Mouse (Mus musculus): ENCODE measurements around the gene Snrpd2. TPM values are rescaled to one million over a fixed set of nuclear protein-coding genes. Genes with fewer than 3 reads are reported as not detected.

Gene Snrpd2
- polyA plus RNA-seq, 1 experiment from 2014 or later = 135 TPM

GRCm38 (mm10) chr7:19166990-19167389 is 17.5 kb downstream of the Snrpd2 start:
- Histone ChIP-seq H3K9me3 (no peaks in the 10 kb centered on the region), H3K4me3 (no peak overlapping the region), H3K4me1 (peaks cover 43% of the 10 kb centered on the region), H3K36me3 (no peaks in the 10 kb centered on the region), H3K4me2 (replicated peaks) (no peak overlapping the region), H3K27ac (replicated peaks) (no peak overlapping the region), H3K9ac (replicated peaks) (no peak overlapping the region), H3K27me3 (peaks cover 6% of the 10 kb centered on the region; the same call in 1 of the 2 replicates)
- no peak for ATAC-seq (replicated peaks)
- 88% methylated on average over 3 of the region's 3 CpGs for WGBS

GRCm38 (mm10) chr7:19169506-19169905 is 20.0 kb downstream of the Snrpd2 start:
- H3K27ac ChIP-seq (replicated peaks) = peak overlapping the region; percentile 93
- ATAC-seq (replicated peaks) = no peak
- H3K9ac ChIP-seq (replicated peaks) = no peak overlapping the region
- no peaks in the 10 kb centered on the region for H3K36me3 ChIP-seq
- no peak overlapping the region for H3K4me3 ChIP-seq
- peaks cover 6% of the 10 kb centered on the region; the same call in 1 of the 2 replicates for H3K27me3 ChIP-seq
- no peak overlapping the region for H3K4me2 ChIP-seq (replicated peaks)
- H3K4me1 ChIP-seq = peaks cover 47% of the 10 kb centered on the region
- no peaks in the 10 kb centered on the region for H3K9me3 ChIP-seq
- 53% methylated on average over 10 of the region's 10 CpGs for WGBS

GRCm38 (mm10) chr7:19170142-19170541 is 20.6 kb downstream of the Snrpd2 start:
- 39% methylated on average over 8 of the region's 8 CpGs for WGBS
- Histone ChIP-seq H3K27me3 (peaks cover 2% of the 10 kb centered on the region; the same call in 1 of the 2 replicates), H3K4me3 (no peak overlapping the region), H3K36me3 (no peaks in the 10 kb centered on the region), H3K9me3 (no peaks in the 10 kb centered on the region), H3K4me1 (peaks cover 40% of the 10 kb centered on the region), H3K27ac (replicated peaks) (peak overlapping the region; percentile 93), H3K4me2 (replicated peaks) (no peak overlapping the region), H3K9ac (replicated peaks) (no peak overlapping the region)
- peak; percentile 86 for ATAC-seq (replicated peaks)

DNA sequence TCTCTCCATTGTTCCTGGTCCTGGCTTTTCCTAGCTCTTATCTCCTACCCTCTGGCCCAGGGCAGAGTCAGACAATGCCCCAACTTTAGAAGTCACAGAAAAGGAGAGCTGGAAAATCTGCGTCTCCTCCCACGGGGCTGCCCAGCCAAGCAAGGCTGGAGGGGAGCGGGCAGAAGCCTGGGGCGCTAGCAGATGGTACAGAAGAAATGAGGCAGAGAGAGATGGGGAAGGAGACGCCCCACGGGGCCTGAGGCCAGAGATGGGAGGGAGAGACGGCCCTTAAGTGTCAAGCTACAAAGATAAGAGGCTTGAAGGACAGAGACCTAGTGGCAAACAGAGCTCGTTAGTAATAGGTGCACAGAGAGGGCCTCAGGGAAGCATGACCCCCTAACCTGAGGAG is 22.3 kb downstream of the Snrpd2 start:
- WGBS = 44% methylated on average over 8 of the region's 8 CpGs
- Histone ChIP-seq H3K4me1 (peaks cover 33% of the 10 kb centered on the region), H3K27me3 (no peaks in the 10 kb centered on the region), H3K9ac (replicated peaks) (no peak overlapping the region), H3K27ac (replicated peaks) (peak overlapping the region; percentile 93), H3K9me3 (no peaks in the 10 kb centered on the region), H3K4me3 (no peak overlapping the region), H3K4me2 (replicated peaks) (no peak overlapping the region), H3K36me3 (no peaks in the 10 kb centered on the region)
- ATAC-seq (replicated peaks) = no peak

- Histone ChIP-seq H3K27me3 (peaks cover 5% of the 10 kb centered on the region), H3K9ac (replicated peaks) (no peak overlapping the region), H3K4me2 (replicated peaks) (peak overlapping the region; percentile 41), H3K4me1 (peaks cover 43% of the 10 kb centered on the region), H3K36me3 (no peaks in the 10 kb centered on the region), H3K4me3 (peak overlapping the region; percentile 27), H3K9me3 (no peaks in the 10 kb centered on the region), H3K27ac (replicated peaks) (peak overlapping the region; percentile 93)
- no peak; the same call in 1 of the 2 replicates for ATAC-seq (replicated peaks)
- WGBS = 4% methylated on average over 17 of the region's 17 CpGs
Measured at GRCm38 (mm10) chr7:19172874-19173273, 23.4 kb downstream of the Snrpd2 start.

GRCm38 (mm10) chr7:19175708-19176515 is 26.4 kb downstream of the Snrpd2 start, which contains the start of gene Eml2:
Gene Eml2 (plus strand): TSS chr7:19176421.
- Histone ChIP-seq H3K27me3 (peaks cover 20% of the 10 kb centered on the region), H3K9me3 (no peaks in the 10 kb centered on the region), H3K9ac (replicated peaks) (peak within 1 kb of the TSS; percentile 71), H3K27ac (replicated peaks) (peak within 1 kb of the TSS; percentile 87), H3K4me1 (peaks cover 56% of the 10 kb centered on the region), H3K36me3 (no peaks in the 10 kb centered on the region), H3K4me3 (peak within 1 kb of the TSS; percentile 76), H3K4me2 (replicated peaks) (peak within 1 kb of the TSS; percentile 70)
- ATAC-seq (replicated peaks) = peak; percentile 96
- WGBS = under 1% methylated on average over 30 of the region's 30 CpGs

DNA sequence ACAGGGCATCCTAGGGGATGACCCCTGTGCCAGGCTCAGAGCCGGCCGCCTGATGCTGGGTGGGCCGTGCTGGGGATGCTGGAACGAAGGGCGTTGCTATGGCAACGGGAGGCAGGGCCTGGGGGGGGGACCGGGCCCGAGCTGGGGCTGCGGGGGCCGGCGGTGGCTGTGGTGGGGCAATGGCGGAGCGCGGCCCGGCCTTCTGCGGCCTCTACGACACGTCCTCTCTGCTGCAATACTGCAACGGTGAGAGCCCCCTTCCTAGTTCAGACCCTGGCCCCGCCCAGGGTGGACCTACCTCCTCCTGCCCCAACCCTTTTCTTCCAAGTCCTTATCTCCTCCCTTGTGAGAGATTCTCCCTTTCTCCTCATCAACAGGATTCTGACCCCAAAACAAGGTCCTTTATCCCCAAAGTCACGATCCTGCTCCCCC is 27.0 kb downstream of the Snrpd2 start:
- Histone ChIP-seq H3K9ac (replicated peaks) (peak overlapping the region; percentile 71), H3K4me1 (peaks cover 60% of the 10 kb centered on the region), H3K27me3 (peaks cover 20% of the 10 kb centered on the region), H3K4me2 (replicated peaks) (peak overlapping the region; percentile 70), H3K27ac (replicated peaks) (peak overlapping the region; percentile 87), H3K36me3 (no peaks in the 10 kb centered on the region), H3K4me3 (peak overlapping the region; percentile 76), H3K9me3 (no peaks in the 10 kb centered on the region)
- 5% methylated on average over 21 of the region's 21 CpGs for WGBS
- peak; percentile 45 for ATAC-seq (replicated peaks)

- peak overlapping the region; percentile 71 for H3K9ac ChIP-seq (replicated peaks)
- no peaks in the 10 kb centered on the region for H3K9me3 ChIP-seq
- H3K36me3 ChIP-seq = 0 out of 2 replicates have a peak, but pooled peaks cover 5% of the 10 kb centered on the region
- peaks cover 20% of the 10 kb centered on the region for H3K27me3 ChIP-seq
- peak overlapping the region; percentile 76 for H3K4me3 ChIP-seq
- 71% methylated on average over 7 of the region's 7 CpGs for WGBS
- peak overlapping the region; percentile 87; the same call in 1 of the 2 replicates for H3K27ac ChIP-seq (replicated peaks)
- peak overlapping the region; percentile 70 for H3K4me2 ChIP-seq (replicated peaks)
- ATAC-seq (replicated peaks) = no peak
- peaks cover 54% of the 10 kb centered on the region for H3K4me1 ChIP-seq
Measured at GRCm38 (mm10) chr7:19177216-19177615, 27.7 kb downstream of the Snrpd2 start.

DNA sequence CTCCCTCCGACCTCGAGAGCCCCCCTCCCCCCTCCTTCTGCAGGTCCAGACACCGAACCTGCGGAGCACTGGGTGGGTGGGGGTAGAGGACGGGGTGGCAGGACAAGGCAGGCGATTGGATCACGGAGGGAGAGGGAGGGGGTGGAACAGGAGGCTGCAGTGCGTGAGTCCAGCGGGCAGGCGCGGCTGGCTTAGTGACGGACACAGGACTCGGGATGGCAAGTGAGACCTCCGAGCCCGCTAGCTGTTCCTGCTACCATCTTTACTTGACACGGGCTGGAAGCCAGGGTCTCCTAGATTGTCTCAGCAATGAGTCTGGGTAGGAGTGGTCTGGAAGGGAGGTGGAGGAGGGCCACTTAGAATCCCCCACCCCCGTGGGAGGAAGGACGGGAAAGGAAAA is 28.5 kb downstream of the Snrpd2 start:
- H3K4me3 ChIP-seq = peak overlapping the region; percentile 76
- H3K36me3 ChIP-seq = 0 out of 2 replicates have a peak, but pooled peaks cover 5% of the 10 kb centered on the region
- peak overlapping the region; percentile 29 for H3K9ac ChIP-seq (replicated peaks)
- peak overlapping the region; percentile 70 for H3K4me2 ChIP-seq (replicated peaks)
- H3K4me1 ChIP-seq = peaks cover 46% of the 10 kb centered on the region
- H3K27ac ChIP-seq (replicated peaks) = no peak overlapping the region
- 9% methylated on average over 18 of the region's 18 CpGs for WGBS
- no peak for ATAC-seq (replicated peaks)
- H3K27me3 ChIP-seq = peaks cover 20% of the 10 kb centered on the region
- no peaks in the 10 kb centered on the region for H3K9me3 ChIP-seq

DNA sequence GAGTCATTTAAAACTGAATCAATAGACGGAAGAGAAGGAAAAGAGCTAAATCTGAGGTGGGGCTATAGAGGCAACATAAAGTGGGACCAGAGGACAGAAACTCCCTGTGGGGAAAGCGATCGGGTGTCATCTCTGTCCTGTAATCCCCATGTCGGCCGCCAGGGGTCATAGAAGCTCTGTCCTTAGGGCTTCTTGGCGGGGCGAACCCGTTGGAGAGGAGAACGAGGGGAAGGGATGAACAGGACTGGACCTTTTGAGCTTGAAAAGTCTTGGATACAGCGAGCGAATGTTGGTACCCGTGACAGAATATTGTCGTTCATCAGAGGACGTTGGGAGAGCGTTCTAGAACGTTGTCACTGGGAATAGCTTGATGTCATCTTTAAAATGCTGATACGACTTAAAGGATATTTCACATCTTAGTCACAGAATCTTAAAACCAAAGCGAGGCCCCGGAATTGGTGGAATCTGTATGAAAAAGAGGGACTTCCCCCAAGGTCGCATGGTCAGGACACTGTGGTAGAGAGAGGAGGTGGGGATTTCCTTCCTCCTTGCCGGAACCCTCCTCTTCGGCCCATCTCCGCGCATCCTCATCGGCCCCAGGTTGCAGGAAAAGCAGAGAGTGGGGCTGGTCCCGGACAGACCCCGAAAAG is 29.0 kb downstream of the Snrpd2 start:
- Histone ChIP-seq H3K27ac (replicated peaks) (no peak overlapping the region), H3K9ac (replicated peaks) (peak overlapping the region; percentile 29), H3K27me3 (peaks cover 20% of the 10 kb centered on the region), H3K4me3 (peak overlapping the region; percentile 76), H3K9me3 (no peaks in the 10 kb centered on the region), H3K4me1 (peaks cover 45% of the 10 kb centered on the region), H3K36me3 (peaks cover 8% of the 10 kb centered on the region; the same call in 1 of the 2 replicates), H3K4me2 (replicated peaks) (peak overlapping the region; percentile 70)
- no peak for ATAC-seq (replicated peaks)
- WGBS = 8% methylated on average over 27 of the region's 27 CpGs

DNA sequence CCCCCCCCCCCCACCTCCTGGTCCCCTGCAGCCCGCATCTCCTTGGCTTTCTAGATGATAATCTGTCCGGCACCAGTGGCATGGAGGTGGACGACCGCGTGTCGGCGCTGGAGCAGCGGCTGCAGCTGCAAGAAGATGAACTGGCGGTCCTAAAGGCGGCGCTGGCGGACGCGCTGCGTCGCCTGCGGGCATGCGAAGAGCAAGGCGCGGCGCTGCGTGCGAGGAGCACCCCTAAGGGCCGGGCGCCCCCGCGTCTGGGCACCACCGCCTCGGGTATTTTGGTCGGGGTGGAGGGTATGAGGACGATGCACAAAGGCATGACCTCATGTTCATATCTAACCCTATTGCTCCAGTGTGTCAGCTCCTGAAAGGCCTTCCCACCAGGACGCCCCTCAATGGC is 29.7 kb downstream of the Snrpd2 start:
- Histone ChIP-seq H3K27ac (replicated peaks) (no peak overlapping the region), H3K27me3 (peaks cover 20% of the 10 kb centered on the region), H3K4me2 (replicated peaks) (peak overlapping the region; percentile 70), H3K9me3 (no peaks in the 10 kb centered on the region), H3K4me3 (peak overlapping the region; percentile 76), H3K4me1 (peaks cover 48% of the 10 kb centered on the region), H3K36me3 (peaks cover 13% of the 10 kb centered on the region; the same call in 1 of the 2 replicates), H3K9ac (replicated peaks) (peak overlapping the region; percentile 27)
- WGBS = 1% methylated on average over 32 of the region's 32 CpGs
- no peak for ATAC-seq (replicated peaks)

GRCm38 (mm10) chr7:19179936-19180335 is 30.4 kb downstream of the Snrpd2 start:
- Histone ChIP-seq H3K4me1 (peaks cover 55% of the 10 kb centered on the region), H3K27me3 (peaks cover 20% of the 10 kb centered on the region), H3K36me3 (peaks cover 13% of the 10 kb centered on the region; the same call in 1 of the 2 replicates), H3K9me3 (no peaks in the 10 kb centered on the region), H3K9ac (replicated peaks) (no peak overlapping the region), H3K4me2 (replicated peaks) (peak overlapping the region; percentile 70; the same call in 1 of the 2 replicates), H3K4me3 (peak overlapping the region; percentile 76; the same call in 1 of the 2 replicates), H3K27ac (replicated peaks) (no peak overlapping the region)
- ATAC-seq (replicated peaks) = no peak
- 47% methylated on average over 6 of the region's 6 CpGs for WGBS
